Mouse (Mus musculus) G1E (cell line): ENCODE measurements around the gene Sec16a.

Source experiments
- CTCF ChIP-seq: IDR thresholded peaks from 2 replicates; pipeline ENCODE4 v1.5.1; 2012; ENCODE audit warnings: low read depth, low read length, inconsistent platforms, mixed read lengths
- GATA1 ChIP-seq: IDR thresholded peaks from 2 replicates; pipeline ENCODE4 v1.6.1; 2012; ENCODE audit warnings: borderline replicate concordance, low read length, inconsistent platforms, mixed read lengths
- POLR2AphosphoS5 ChIP-seq: IDR thresholded peaks from 2 replicates; pipeline ENCODE4 v1.6.1; 2012; ENCODE audit warnings: low read depth, low read length, inconsistent platforms; ENCODE audit not compliant: insufficient replicate concordance
- TAL1 ChIP-seq: conservative IDR thresholded peaks from 2 replicates; pipeline ENCODE4 v1.6.1; 2012; ENCODE audit warnings: low read depth, low read length, inconsistent platforms, mixed read lengths

GRCm38 (mm10) chr2:26424541-26424940, 20.5 kb downstream of the Sec16a start:
- TF ChIP-seq CTCF = no peak
- TF ChIP-seq TAL1 = no peak
- TF ChIP-seq GATA1 = no peak
- TF ChIP-seq POLR2AphosphoS5 = no peak
